Mouse (Mus musculus): Measurements from ENCODE around the gene Enc1.

The Enc1 gene

DNA sequence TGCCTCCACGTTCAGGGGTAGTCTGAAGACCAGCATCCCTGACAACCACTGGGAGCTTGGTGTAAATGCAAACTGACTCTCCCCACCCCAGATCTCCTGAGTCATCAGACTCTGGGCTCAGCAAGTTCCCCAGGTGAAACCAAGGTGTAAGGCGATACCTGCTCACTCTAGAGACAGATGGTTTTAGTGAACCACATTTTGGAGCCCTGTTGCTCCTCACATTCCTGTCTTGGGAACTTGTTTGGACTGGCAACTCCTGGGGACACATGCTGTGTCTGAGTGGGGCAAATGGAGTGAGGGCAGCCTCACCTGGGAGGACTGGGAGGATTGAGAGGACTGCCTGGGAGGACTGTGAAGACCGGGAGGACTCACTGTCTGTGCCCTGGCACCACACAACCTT lies 13.1 kb upstream of the Enc1 start:
- no peak for DNase-seq (ENCODE audit: low spot score in 2 of 2)

- DNase-seq (ENCODE audit: low spot score in 2 of 2): no peak
Measured at GRCm38 (mm10) chr13:97230101-97230500, 10.8 kb upstream of the Enc1 start.

- DNase-seq (ENCODE audit: low spot score in 2 of 2): no peak
Measured at GRCm38 (mm10) chr13:97233092-97233491, 7.8 kb upstream of the Enc1 start.

DNA sequence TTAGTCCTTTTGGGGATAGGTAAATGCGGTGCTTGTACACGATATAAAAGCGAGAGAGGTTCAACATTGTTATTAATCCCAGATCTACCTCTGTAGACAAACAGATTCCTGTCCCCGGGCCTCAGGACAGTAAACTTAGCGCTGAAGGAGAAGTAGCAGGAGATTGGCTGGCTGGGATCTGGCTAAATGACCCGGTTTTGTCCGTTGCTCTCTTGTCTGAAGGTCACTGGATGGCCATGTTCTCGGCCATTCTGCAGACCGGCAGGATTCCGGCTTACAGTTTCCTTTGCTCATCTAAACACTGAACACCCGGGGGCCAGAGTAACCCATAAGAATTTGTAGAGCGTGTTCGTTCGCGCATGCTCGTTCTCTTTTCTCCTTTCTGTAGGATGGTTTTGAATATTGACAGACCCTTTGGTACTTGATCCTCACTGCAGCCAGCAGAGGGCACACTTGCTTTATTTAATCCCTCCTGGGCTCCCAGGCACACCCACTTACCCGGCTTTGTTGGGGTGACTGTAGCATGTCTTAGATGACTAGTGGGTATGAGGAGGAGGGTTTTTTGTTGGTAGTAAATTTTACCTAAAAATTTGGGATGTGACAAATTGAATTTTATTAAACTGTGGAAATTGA lies 6.0 kb upstream of the Enc1 start:
- DNase-seq (ENCODE audit: low spot score in 2 of 2): peak; percentile 48 to 74

DNA sequence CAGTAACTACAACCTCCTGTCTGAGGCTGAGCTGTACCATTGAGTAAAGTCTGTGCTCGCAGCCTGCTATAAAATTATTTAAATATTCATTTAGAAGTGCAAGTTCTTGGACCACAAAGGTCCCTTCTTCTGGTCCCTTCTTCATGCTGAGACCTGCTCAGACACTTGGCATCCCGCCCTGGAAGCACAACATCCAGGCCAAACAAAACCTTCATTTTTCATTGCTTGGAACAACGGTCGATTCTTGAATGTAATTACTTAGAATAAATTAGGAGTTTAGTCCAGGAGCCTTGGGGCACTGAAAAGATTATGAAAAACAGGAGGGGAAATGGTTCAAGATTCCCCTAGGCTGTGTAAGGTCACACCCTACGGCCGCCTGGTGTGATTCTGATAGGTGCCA lies 5.0 kb upstream of the Enc1 start:
- DNase-seq (ENCODE audit: low spot score in 2 of 2): no peak

DNA sequence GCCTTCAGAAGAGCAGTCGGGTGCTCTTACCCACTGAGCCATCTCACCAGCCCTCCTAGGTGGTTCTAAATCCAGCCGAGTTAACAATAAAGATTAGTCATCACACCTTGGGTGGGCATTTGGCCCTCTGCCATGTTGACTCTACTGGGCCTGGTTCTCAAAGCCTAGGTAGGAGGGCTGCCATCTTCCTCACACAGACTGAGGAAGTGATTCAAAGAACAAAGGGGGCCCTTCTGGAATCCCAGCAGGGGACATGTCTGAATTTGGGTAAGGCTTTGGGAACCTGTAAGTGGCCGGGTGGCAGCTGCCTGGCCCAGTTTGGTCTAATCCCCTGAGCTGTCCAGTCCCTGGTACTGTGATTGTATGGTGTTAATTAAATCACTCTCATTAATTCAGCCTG lies 3.2 kb upstream of the Enc1 start:
- no peak for DNase-seq (ENCODE audit: low spot score in 2 of 2)

GRCm38 (mm10) chr13:97238181-97238981 lies 2.5 kb upstream of the Enc1 start:
- no peak for DNase-seq (ENCODE audit: low spot score in 2 of 2)

- peak; percentile 25 to 28 for DNase-seq (ENCODE audit: low spot score in 2 of 2)
Measured at GRCm38 (mm10) chr13:97239343-97240180, 1.3 kb upstream of the Enc1 start.

DNA sequence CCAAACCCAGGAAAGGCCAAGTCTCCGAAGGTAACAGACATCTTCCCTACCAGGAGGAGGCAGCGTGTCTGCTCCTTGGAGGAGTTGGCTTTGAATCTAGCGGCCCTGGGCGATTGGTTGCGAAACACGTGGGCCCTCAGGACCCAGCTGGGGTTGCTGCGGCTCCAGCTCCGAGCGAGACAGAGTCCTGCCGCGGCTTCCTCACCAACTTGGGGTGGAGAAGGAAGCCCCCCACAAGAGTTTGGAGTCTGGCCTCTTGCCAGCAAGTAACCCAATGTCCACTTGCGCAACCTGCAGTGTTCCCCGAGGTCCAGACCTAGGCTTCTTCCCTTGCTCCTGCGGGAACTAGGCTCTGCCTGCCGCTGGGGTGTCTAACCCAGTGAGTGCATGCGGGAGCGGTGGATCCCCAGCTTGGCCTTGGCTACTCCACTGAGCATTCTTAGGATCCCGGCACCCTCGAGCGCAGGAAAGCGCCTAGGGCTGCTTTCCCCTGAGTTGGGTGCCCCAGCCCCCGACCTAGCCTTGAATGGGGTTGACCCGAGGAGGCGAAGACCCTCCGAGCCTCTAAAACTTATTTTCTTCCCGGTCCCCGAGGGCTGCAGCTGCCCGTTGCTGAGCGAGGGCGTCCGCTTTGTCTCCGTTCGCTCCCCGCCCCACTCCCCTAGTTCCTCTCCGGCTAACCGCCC lies 483 bp upstream of the Enc1 start:
- peak; percentile 63 to 67 for DNase-seq (ENCODE audit: low spot score in 2 of 2)

- peak in 1 of 2 experiments; percentile 34 for DNase-seq (ENCODE audit: low spot score in 2 of 2)
Measured at GRCm38 (mm10) chr13:97241787-97242280, 929 bp downstream of the Enc1 start.

DNA sequence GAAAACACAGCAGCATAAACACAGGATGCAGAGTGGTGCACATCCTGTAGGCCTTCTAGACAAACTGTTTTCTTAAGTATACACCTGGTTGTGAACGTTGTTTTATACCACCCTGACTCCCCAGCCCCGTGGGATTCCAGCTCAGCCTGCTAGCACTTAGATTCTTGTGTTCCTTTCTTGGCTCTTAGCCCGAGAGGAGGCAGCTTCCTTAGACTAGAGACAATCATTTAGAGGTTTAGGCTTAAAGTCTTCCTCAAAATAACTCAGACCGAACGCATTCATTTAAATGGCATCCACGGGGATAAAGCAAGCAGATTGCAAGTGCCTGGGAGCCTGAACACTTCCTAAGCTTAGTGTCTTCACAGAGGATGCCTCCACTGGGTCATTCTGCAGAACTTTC lies 1.8 kb downstream of the Enc1 start:
- DNase-seq (ENCODE audit: low spot score in 2 of 2): no peak

- DNase-seq (ENCODE audit: low spot score in 2 of 2): no peak
Measured at GRCm38 (mm10) chr13:97243962-97244711, 3.2 kb downstream of the Enc1 start.

- DNase-seq (ENCODE audit: low spot score in 2 of 2): no peak
Measured at GRCm38 (mm10) chr13:97244712-97245105, 3.8 kb downstream of the Enc1 start.

- DNase-seq (ENCODE audit: low spot score in 2 of 2): no peak
Measured at GRCm38 (mm10) chr13:97245157-97245556, 4.3 kb downstream of the Enc1 start.

- no peak for DNase-seq (ENCODE audit: low spot score in 2 of 2)
Measured at GRCm38 (mm10) chr13:97246217-97246616, 5.3 kb downstream of the Enc1 start.

DNA sequence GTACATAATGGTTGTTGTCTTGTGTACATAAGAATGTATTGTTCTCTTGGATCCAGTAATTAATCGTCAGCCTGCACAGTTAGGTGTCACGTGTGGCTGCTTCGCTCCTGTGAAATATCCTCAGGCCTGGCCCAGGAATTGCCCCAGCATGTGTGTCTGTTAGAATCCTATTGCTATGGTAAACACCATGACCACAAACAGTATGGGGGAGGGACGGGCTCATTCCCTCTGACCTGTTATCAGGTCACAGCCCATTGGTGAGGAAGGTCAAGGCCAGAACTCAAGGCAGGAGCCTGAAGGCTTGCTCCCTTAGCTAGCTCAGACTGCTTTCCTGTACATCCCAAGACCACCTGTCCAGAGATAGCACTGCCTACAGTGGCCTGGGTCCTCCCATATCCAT lies 6.8 kb downstream of the Enc1 start:
- DNase-seq (ENCODE audit: low spot score in 2 of 2): no peak

- no peak for DNase-seq (ENCODE audit: low spot score in 2 of 2)
Measured at GRCm38 (mm10) chr13:97249051-97249461, 8.2 kb downstream of the Enc1 start.

DNA sequence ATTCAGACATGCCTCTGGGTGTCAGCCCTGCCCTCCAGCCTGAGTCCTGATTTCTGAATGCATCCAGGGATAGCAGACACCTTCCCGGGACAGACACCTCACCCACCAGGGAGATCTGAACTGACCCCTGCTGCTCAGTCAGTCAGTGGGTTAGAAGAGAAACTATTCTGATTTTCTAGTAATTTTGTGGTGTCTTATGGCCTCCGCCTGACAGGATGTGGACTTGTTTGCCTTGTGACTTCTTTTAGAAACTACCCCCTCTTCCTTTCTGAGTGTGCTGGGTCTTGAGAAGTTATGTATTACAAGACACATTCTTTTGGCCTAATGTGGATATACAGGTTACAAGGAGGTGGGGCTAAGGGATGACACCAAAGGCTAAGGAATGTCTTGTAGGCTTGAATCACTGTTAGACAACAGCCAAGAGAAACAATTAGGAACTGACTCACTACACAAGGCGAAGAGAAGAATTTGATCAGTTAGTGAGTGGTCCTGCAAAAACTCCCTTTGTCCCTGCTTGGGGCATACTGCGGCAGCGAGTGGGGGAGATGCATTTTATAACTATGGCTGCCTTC lies 8.7 kb downstream of the Enc1 start:
- no peak for DNase-seq (ENCODE audit: low spot score in 2 of 2)

DNA sequence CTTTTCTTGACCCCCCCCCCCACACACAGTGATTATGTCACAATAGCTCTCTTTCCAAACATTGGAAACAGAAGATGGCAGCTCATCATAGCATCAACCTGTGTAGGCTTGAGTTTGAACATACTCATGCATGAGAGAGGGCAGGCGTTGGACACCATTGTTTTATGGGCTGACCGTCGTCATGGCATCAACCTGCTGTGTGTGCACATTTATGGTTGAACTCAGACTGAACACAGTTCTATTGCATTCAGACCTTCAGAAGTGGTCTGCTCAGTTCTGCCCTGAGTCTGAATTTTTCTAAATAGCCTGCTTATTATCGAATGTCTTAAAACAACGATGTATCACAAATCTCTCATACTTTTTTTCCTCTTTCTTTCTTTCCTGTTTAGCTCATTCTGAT lies 9.2 kb downstream of the Enc1 start:
- no peak for DNase-seq (ENCODE audit: low spot score in 2 of 2)

- DNase-seq (ENCODE audit: low spot score in 2 of 2): no peak
Measured at GRCm38 (mm10) chr13:97250551-97251380, 9.9 kb downstream of the Enc1 start.

All from urinary bladder, adult 18-20 months (tissue).